Mouse (Mus musculus): ENCODE data around the gene Med27. TPM values are rescaled to one million over a fixed set of nuclear protein-coding genes. Genes with fewer than 3 reads are reported as not detected.
"Not testable (repeated sequence)": the region's sequence is repeated elsewhere in the genome, so short reads cannot be mapped to it uniquely, and the experiment has no call there.

The Med27 gene
- polyA plus RNA-seq, 1 experiment from 2014 or later = 78.6 TPM

- H3K9ac ChIP-seq = no peak overlapping the region
- H3K4me1 ChIP-seq = peaks cover 61% of the 10 kb centered on the region
- no peak overlapping the region for H3K4me3 ChIP-seq
- 11% methylated on average over 9 of the region's 9 CpGs for WGBS
- H3K4me2 ChIP-seq = no peak overlapping the region
- H3K27ac ChIP-seq = peak overlapping the region; percentile 58
- no peaks in the 10 kb centered on the region for H3K9me3 ChIP-seq
- peak; percentile 38 for ATAC-seq (replicated peaks)
- H3K36me3 ChIP-seq (replicated peaks) = no peaks in the 10 kb centered on the region
- no peaks in the 10 kb centered on the region for H3K27me3 ChIP-seq (replicated peaks)
These were observed 170.1 kb downstream of the Med27 start for GRCm38 (mm10) chr2:29516621-29517170.

GRCm38 (mm10) chr2:29519402-29519801 is 172.8 kb downstream of the Med27 start:
- 25% methylated on average over 3 of the region's 3 CpGs for WGBS
- Histone ChIP-seq H3K4me2 (no peak overlapping the region), H3K4me1 (peaks cover 60% of the 10 kb centered on the region), H3K27ac (peak overlapping the region; percentile 70), H3K9ac (no peak overlapping the region), H3K27me3 (replicated peaks) (no peaks in the 10 kb centered on the region), H3K36me3 (replicated peaks) (no peaks in the 10 kb centered on the region), H3K9me3 (no peaks in the 10 kb centered on the region), H3K4me3 (no peak overlapping the region)
- no peak for ATAC-seq (replicated peaks)

- Histone ChIP-seq H3K36me3 (replicated peaks) (no peaks in the 10 kb centered on the region), H3K27ac (no peak overlapping the region), H3K9me3 (no peaks in the 10 kb centered on the region), H3K4me3 (no peak overlapping the region), H3K4me1 (peaks cover 62% of the 10 kb centered on the region), H3K9ac (no peak overlapping the region), H3K27me3 (replicated peaks) (no peaks in the 10 kb centered on the region), H3K4me2 (no peak overlapping the region)
- 66% methylated on average over 6 of the region's 6 CpGs for WGBS
- no peak for ATAC-seq (replicated peaks)
These were observed 173.6 kb downstream of the Med27 start for GRCm38 (mm10) chr2:29520206-29520605.

- WGBS = 71% methylated on average over 7 of the region's 7 CpGs
- no peak overlapping the region for H3K27ac ChIP-seq
- ATAC-seq (replicated peaks) = no peak
- peaks cover 65% of the 10 kb centered on the region for H3K4me1 ChIP-seq
- H3K4me2 ChIP-seq = no peak overlapping the region
- H3K9ac ChIP-seq = no peak overlapping the region
- H3K36me3 ChIP-seq (replicated peaks) = no peaks in the 10 kb centered on the region
- H3K27me3 ChIP-seq (replicated peaks) = no peaks in the 10 kb centered on the region
- H3K4me3 ChIP-seq = no peak overlapping the region
- no peaks in the 10 kb centered on the region for H3K9me3 ChIP-seq
These were observed 174.9 kb downstream of the Med27 start for GRCm38 (mm10) chr2:29521486-29521885.

- H3K27me3 ChIP-seq (replicated peaks) = no peaks in the 10 kb centered on the region
- H3K27ac ChIP-seq = peak overlapping the region; percentile 44; the same call in 1 of the 2 replicates
- H3K36me3 ChIP-seq (replicated peaks) = no peaks in the 10 kb centered on the region
- peak; percentile 35 for ATAC-seq (replicated peaks)
- no peak overlapping the region for H3K9ac ChIP-seq
- no peaks in the 10 kb centered on the region for H3K9me3 ChIP-seq
- no peak overlapping the region for H3K4me3 ChIP-seq
- H3K4me2 ChIP-seq = no peak overlapping the region
- 48% methylated on average over 12 of the region's 12 CpGs for WGBS
- peaks cover 45% of the 10 kb centered on the region for H3K4me1 ChIP-seq
These were observed 177.5 kb downstream of the Med27 start for GRCm38 (mm10) chr2:29523918-29524811.

GRCm38 (mm10) chr2:29525273-29525805 is 178.7 kb downstream of the Med27 start:
- peaks cover 38% of the 10 kb centered on the region for H3K4me1 ChIP-seq
- H3K4me2 ChIP-seq = no peak overlapping the region
- H3K27me3 ChIP-seq (replicated peaks) = no peaks in the 10 kb centered on the region
- ATAC-seq (replicated peaks) = no peak
- H3K9me3 ChIP-seq = no peaks in the 10 kb centered on the region
- H3K36me3 ChIP-seq (replicated peaks) = no peaks in the 10 kb centered on the region
- no peak overlapping the region for H3K27ac ChIP-seq
- H3K9ac ChIP-seq = no peak overlapping the region
- H3K4me3 ChIP-seq = no peak overlapping the region
- WGBS = 43% methylated on average over 4 of the region's 4 CpGs

- H3K27me3 ChIP-seq (replicated peaks) = no peaks in the 10 kb centered on the region
- H3K4me3 ChIP-seq = no peak overlapping the region
- 62% methylated on average over 14 of the region's 14 CpGs for WGBS
- no peak overlapping the region for H3K4me2 ChIP-seq
- H3K9me3 ChIP-seq = no peaks in the 10 kb centered on the region
- peaks cover 38% of the 10 kb centered on the region for H3K4me1 ChIP-seq
- H3K36me3 ChIP-seq (replicated peaks) = no peaks in the 10 kb centered on the region
- H3K27ac ChIP-seq = 0 out of 2 replicates have a peak overlapping the region, but pooled peaks have one; percentile 38
- H3K9ac ChIP-seq = no peak overlapping the region
- ATAC-seq (replicated peaks) = 0 out of 2 replicates have a peak, but pooled peaks have one; percentile 61
These were observed 179.6 kb downstream of the Med27 start for GRCm38 (mm10) chr2:29526266-29526665.

- not testable (repeated sequence) for H3K4me2 ChIP-seq; H3K9me3 ChIP-seq; H3K9ac ChIP-seq; ATAC-seq (replicated peaks); H3K27ac ChIP-seq; H3K36me3 ChIP-seq (replicated peaks); H3K4me3 ChIP-seq; H3K27me3 ChIP-seq (replicated peaks)
- 97% methylated on average over 7 of the region's 9 CpGs for WGBS
- H3K4me1 ChIP-seq = peaks cover 38% of the 10 kb centered on the region
These were observed 180.9 kb downstream of the Med27 start for GRCm38 (mm10) chr2:29527480-29527879.

- Histone ChIP-seq H3K4me2 (no peak overlapping the region), H3K27me3 (replicated peaks) (no peaks in the 10 kb centered on the region), H3K36me3 (replicated peaks) (no peaks in the 10 kb centered on the region), H3K4me3 (no peak overlapping the region), H3K9ac (no peak overlapping the region), H3K27ac (no peak overlapping the region), H3K9me3 (no peaks in the 10 kb centered on the region), H3K4me1 (peaks cover 27% of the 10 kb centered on the region)
- 90% methylated on average over 5 of the region's 5 CpGs for WGBS
- no peak for ATAC-seq (replicated peaks)
These were observed 182.2 kb downstream of the Med27 start for GRCm38 (mm10) chr2:29528811-29529210.

GRCm38 (mm10) chr2:29529788-29530187 is 183.2 kb downstream of the Med27 start:
- not testable (repeated sequence) for ATAC-seq (replicated peaks)
- 100% methylated on average over 2 of the region's 2 CpGs for WGBS

GRCm38 (mm10) chr2:29532173-29532572 is 185.6 kb downstream of the Med27 start:
- Histone ChIP-seq H3K27ac (no peak overlapping the region), H3K9me3 (no peaks in the 10 kb centered on the region), H3K4me2 (no peak overlapping the region), H3K4me3 (no peak overlapping the region), H3K4me1 (no peaks in the 10 kb centered on the region), H3K36me3 (replicated peaks) (no peaks in the 10 kb centered on the region), H3K27me3 (replicated peaks) (no peaks in the 10 kb centered on the region), H3K9ac (no peak overlapping the region)
- ATAC-seq (replicated peaks) = no peak
- 92% methylated on average over 3 of the region's 3 CpGs for WGBS

More at GRCm38 (mm10) chr2:29529788-29530187, 183.2 kb downstream of the Med27 start:
- H3K27me3 ChIP-seq (replicated peaks); H3K27ac ChIP-seq; H3K36me3 ChIP-seq (replicated peaks); H3K4me3 ChIP-seq; H3K9me3 ChIP-seq; H3K4me2 ChIP-seq; H3K9ac ChIP-seq: not testable (repeated sequence)
- peaks cover 18% of the 10 kb centered on the region for H3K4me1 ChIP-seq

GRCm38 (mm10) chr2:29532921-29533320 is 186.3 kb downstream of the Med27 start:
- H3K9ac ChIP-seq = no peak overlapping the region
- no peak overlapping the region for H3K27ac ChIP-seq
- 83% methylated on average over 5 of the region's 5 CpGs for WGBS
- H3K36me3 ChIP-seq (replicated peaks) = no peaks in the 10 kb centered on the region
- no peak overlapping the region for H3K4me2 ChIP-seq
- no peaks in the 10 kb centered on the region for H3K27me3 ChIP-seq (replicated peaks)
- no peak overlapping the region for H3K4me3 ChIP-seq
- no peaks in the 10 kb centered on the region for H3K9me3 ChIP-seq
- no peak for ATAC-seq (replicated peaks)
- H3K4me1 ChIP-seq = no peaks in the 10 kb centered on the region

Data from midbrain, embryonic 15.5 days (tissue).